Mouse (Mus musculus) heart, adult 2 months (tissue): ENCODE data around the gene Tcf20. TPM values are rescaled to one million over a fixed set of nuclear protein-coding genes. Genes with fewer than 3 reads are reported as not detected.

Experiments
- DNase-seq, 2 experiments: peaks; one replicate each; pipeline ENCODE4 v3.0.0; 2021
- H3K27ac ChIP-seq: fragments of 200-600 bp; 2 replicates; pipeline ENCODE4 v1.8.1; 2022
- H3K27me3 ChIP-seq: fragments of 200-500 bp; 2 replicates; pipeline ENCODE4 v1.6.1; 2012; ENCODE audit warnings: mild to moderate bottlenecking, low read length, inconsistent platforms, mixed read lengths; ENCODE audit not compliant: control insufficient read depth, insufficient read depth
- H3K36me3 ChIP-seq: fragments of 200-500 bp; 2 replicates; pipeline ENCODE4 v1.6.1; 2012; ENCODE audit warnings: low read length, inconsistent platforms; ENCODE audit not compliant: control insufficient read depth, insufficient read depth
- H3K4me1 ChIP-seq: fragments of 200-500 bp; 2 replicates; pipeline ENCODE4 v1.6.1; 2011; ENCODE audit warnings: low read length; ENCODE audit not compliant: control insufficient read depth, insufficient read depth
- H3K4me3 ChIP-seq: fragments of 200-600 bp; 2 replicates; pipeline ENCODE4 v1.8.1; 2022
- H3K79me2 ChIP-seq: fragments of 200-500 bp; replicated peaks from 2 replicates; pipeline ENCODE4 v1.6.1; 2012; ENCODE audit warnings: mild to moderate bottlenecking, inconsistent platforms, low read length, moderate library complexity, mixed read lengths; ENCODE audit not compliant: control insufficient read depth, insufficient read depth
- H3K9ac ChIP-seq: fragments of 200-500 bp; 2 replicates; pipeline ENCODE4 v1.6.1; 2012; ENCODE audit warnings: low read depth, mild to moderate bottlenecking, control low read depth, inconsistent platforms, low read length, mixed read lengths
- CTCF ChIP-seq: fragments of 200-600 bp; IDR thresholded peaks from 2 replicates; pipeline ENCODE4 v1.8.1; 2022; ENCODE audit warnings: antibody characterized with exemption, mild to moderate bottlenecking, moderate library complexity
- EP300 ChIP-seq: fragments of 200-500 bp; IDR thresholded peaks from 2 replicates; pipeline ENCODE4 v1.6.1; 2011; ENCODE audit warnings: low read depth, low read length, control low read depth; ENCODE audit not compliant: insufficient read depth
- POLR2A ChIP-seq: fragments of 200-500 bp; IDR thresholded peaks from 2 replicates; pipeline ENCODE4 v1.6.1; 2011; ENCODE audit warnings: mild to moderate bottlenecking, low read depth, low read length, control low read depth; ENCODE audit not compliant: insufficient read depth
- WGBS: fragments of 180-500 bp; shearing (Covaris S2); methylation state at CpG from one replicate; pipeline ENCODE4 v1.1.7; 2018; 5-methylcytosine and 5-hydroxymethylcytosine counted together
- intact Hi-C: fragments of 180-260 bp; cut with DNase I; formaldehyde crosslinking; loops from one replicate; pipeline ENCODE4 v1.15.1; 2025
- microRNA-seq, 2 experiments: library from miRNA; unstranded; fragments of <30 nt; microRNA quantifications; one replicate each; pipeline ENCODE4 v1.2.0; 2021
- polyA plus RNA-seq: library from polyadenylated mRNA; depleted of rRNA; stranded (reverse); fragments of >200 nt; gene quantifications from 2 replicates; pipeline ENCODE4 v1.2.3, GENCODE M21; 2012; rRNA removed
- total RNA-seq, 2 experiments: library from RNA; stranded (reverse); gene quantifications; 2 replicates each; pipeline ENCODE4 v1.2.3; 2021

Tcf20 gene
- total and polyA plus RNA-seq, 3 experiments: 6.6 to 60.8 (median 60.1) TPM

DNA sequence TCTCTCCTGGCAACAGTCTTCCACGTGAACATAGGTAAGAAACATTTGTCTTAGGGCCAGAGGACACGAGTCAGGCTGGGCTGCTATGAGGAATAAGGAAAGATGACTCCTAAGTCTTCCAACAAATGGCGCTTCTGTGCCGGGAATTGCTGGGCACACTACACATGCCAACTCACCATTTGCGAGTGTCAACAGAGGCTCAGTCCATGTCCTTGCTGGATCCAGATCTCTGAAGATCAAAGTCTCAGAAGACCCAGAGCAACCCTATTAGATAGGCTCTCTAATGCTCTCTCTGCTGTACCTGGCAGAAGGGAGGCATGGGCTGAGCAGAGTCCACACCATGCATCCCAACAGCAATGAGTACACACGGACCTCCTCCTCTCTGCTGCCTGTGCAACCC is 222.8 kb downstream of the Tcf20 start:
- intact Hi-C loops: no loop called here
- TF ChIP-seq POLR2A (no peak), CTCF (no peak), EP300 (no peak)

DNA sequence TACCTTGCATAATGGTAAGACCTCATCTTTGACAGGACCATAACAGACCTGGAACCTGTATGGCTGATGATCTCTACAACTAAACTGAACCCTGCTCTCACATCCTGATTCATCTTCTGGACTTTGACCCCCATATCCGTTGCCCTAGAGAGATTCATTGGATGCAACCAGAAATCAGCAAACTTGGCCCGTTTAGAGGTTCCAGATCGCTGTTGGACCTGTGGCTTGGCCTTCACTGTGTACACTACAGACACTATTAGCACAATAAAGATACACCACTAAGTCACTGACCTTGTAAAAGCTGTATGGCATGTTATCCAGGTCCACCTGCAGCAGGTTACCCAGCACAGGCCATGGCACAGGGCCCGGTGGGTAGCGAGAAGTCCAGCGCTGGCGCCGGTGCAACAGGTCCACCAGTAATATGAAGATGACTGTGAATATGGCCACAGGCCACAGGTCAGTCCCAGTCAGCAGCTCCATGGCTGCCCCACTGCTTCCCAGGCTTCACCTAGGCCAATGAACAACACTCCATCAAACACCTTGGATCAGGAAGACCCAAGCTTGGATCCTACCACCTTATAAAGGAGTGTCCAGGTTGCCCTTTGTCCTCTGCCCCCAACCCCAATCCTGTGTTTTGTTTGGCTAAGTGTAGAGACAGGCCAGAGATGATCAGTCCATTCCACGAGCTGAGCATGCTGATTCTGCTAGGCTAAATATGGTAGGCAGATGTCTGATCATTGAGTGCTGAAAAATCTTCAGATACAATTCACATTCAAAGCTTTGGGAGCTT is 223.8 kb downstream of the Tcf20 start, which contains the start of gene Cyp2d40:
Cyp2d40 (minus strand) TSS at position 553 of the 790 bp plus-strand sequence.
- no peaks in the 10 kb centered on the region for H3K27me3 ChIP-seq
- no peak within 1 kb of the TSS for H3K4me3 ChIP-seq
- intact Hi-C loops: no loop called here
- WGBS: 87% methylated on average over 9 of the region's 9 CpGs
- no peaks in the 10 kb centered on the region for H3K79me2 ChIP-seq
- TF ChIP-seq POLR2A (no peak), CTCF (no peak), EP300 (no peak)
- no peak within 1 kb of the TSS for H3K27ac ChIP-seq
- H3K9ac ChIP-seq: no peak within 1 kb of the TSS
- DNase-seq: no peak
- H3K36me3 ChIP-seq: no peaks in the 10 kb centered on the region
- no peaks in the 10 kb centered on the region for H3K4me1 ChIP-seq

More for the DNA sequence above, 222.8 kb downstream of the Tcf20 start:
- no peak for DNase-seq
- H3K4me3 ChIP-seq: no peak overlapping the region
- H3K9ac ChIP-seq: no peak overlapping the region
- no peaks in the 10 kb centered on the region for H3K36me3 ChIP-seq
- no peaks in the 10 kb centered on the region for H3K4me1 ChIP-seq
- no peaks in the 10 kb centered on the region for H3K79me2 ChIP-seq
- WGBS: 70% methylated on average over 6 of the region's 6 CpGs
- H3K27me3 ChIP-seq: no peaks in the 10 kb centered on the region
- no peak overlapping the region for H3K27ac ChIP-seq

Small RNAs within 50 kb of the gene (microRNA-seq; reads per million reads assigned to microRNA genes)
- gene Gm27618 (0 reads per million in 2 experiments), gene Mir3080 (0 to 1.2 reads per million in 2 experiments)

Other genes with a start within 250 kb of the Tcf20 start
- not detected for gene Cyp2d40, start 223.7 kb downstream of the Tcf20 start, total RNA-seq
- gene Cyp2d40, start 223.7 kb downstream of the Tcf20 start, polyA plus RNA-seq: not detected in 2 replicates
- not detected for gene Cyp2d26, start 193.6 kb downstream of the Tcf20 start, total RNA-seq
- gene Cyp2d26, start 193.6 kb downstream of the Tcf20 start, polyA plus RNA-seq: 1.3 TPM in 1 of 2 replicates, not detected in the other
- gene Nfam1, start 45.4 kb upstream of the Tcf20 start, total RNA-seq: 1 to 10 TPM; 2.4 to 2.6 TPM
- 3.1 and 3.9 TPM in 2 replicates for gene Nfam1, start 45.4 kb upstream of the Tcf20 start, polyA plus RNA-seq
- 10 to 100 TPM; 36.8 to 41.0 TPM for gene Serhl, start 101.6 kb upstream of the Tcf20 start, total RNA-seq
- gene Serhl, start 101.6 kb upstream of the Tcf20 start, polyA plus RNA-seq: 82.7 and 90.2 TPM in 2 replicates
- 10 to 100 TPM; 39.9 to 40.9 TPM for gene Rrp7a, start 134.9 kb upstream of the Tcf20 start, total RNA-seq
- gene Rrp7a, start 134.9 kb upstream of the Tcf20 start, polyA plus RNA-seq: 60.0 and 62.0 TPM in 2 replicates
- 10 to 100 TPM; 23.6 to 24.7 TPM for gene Poldip3, start 161.5 kb upstream of the Tcf20 start, total RNA-seq
- gene Poldip3, start 161.5 kb upstream of the Tcf20 start, polyA plus RNA-seq: 20.0 and 27.0 TPM in 2 replicates
- 10 to 100 TPM; 75.6 to 87.2 TPM for gene Cyb5r3, start 184.7 kb upstream of the Tcf20 start, total RNA-seq
- gene Cyb5r3, start 184.7 kb upstream of the Tcf20 start, polyA plus RNA-seq: 97.7 and 103 TPM in 2 replicates